Mouse (Mus musculus) kidney, adult 2 months (tissue): Measurements from ENCODE around the gene Grik1. TPM values are rescaled to one million over a fixed set of nuclear protein-coding genes. Genes with fewer than 3 reads are reported as not detected.

ENCODE experiments used
- DNase-seq: peaks from one replicate; pipeline ENCODE4 v3.0.0; 2021
- H3K27ac ChIP-seq: fragments of 200-500 bp; 2 replicates; pipeline ENCODE4 v1.5.1; 2012; ENCODE audit warnings: low read depth, low read length, control low read depth, inconsistent platforms; ENCODE audit not compliant: insufficient read depth
- H3K27me3 ChIP-seq: fragments of 200-500 bp; replicated peaks from 2 replicates; pipeline ENCODE4 v1.6.1; 2012; ENCODE audit warnings: mild to moderate bottlenecking, moderate library complexity, low read length, inconsistent platforms; ENCODE audit not compliant: control insufficient read depth, insufficient read depth
- H3K36me3 ChIP-seq: fragments of 200-500 bp; 2 replicates; pipeline ENCODE4 v1.6.1; 2012; ENCODE audit warnings: mild to moderate bottlenecking, moderate library complexity, low read length, inconsistent platforms; ENCODE audit not compliant: control insufficient read depth, insufficient read depth
- H3K4me1 ChIP-seq: fragments of 200-500 bp; 2 replicates; pipeline ENCODE4 v1.6.1; 2011; ENCODE audit warnings: low read length; ENCODE audit not compliant: control insufficient read depth, insufficient read depth
- H3K4me3 ChIP-seq: fragments of 200-500 bp; 2 replicates; pipeline ENCODE4 v1.5.1; 2011; ENCODE audit warnings: mild to moderate bottlenecking, low read depth, low read length, control low read depth; ENCODE audit not compliant: insufficient read depth
- CTCF ChIP-seq: fragments of 200-500 bp; conservative IDR thresholded peaks from 2 replicates; pipeline ENCODE4 v1.5.1; 2011; ENCODE audit warnings: low read depth, mild to moderate bottlenecking, control low read depth, low read length, moderate library complexity, mixed read lengths; ENCODE audit not compliant: insufficient read depth, insufficient read length
- POLR2A ChIP-seq: fragments of 200-500 bp; IDR thresholded peaks from one replicate; pipeline ENCODE4 v1.6.1; 2011; ENCODE audit warnings: low read depth, low read length, control low read depth
- WGBS: fragments of 180-500 bp; shearing (Covaris S2); methylation state at CpG from one replicate; pipeline ENCODE4 v1.1.7; 2018; 5-methylcytosine and 5-hydroxymethylcytosine counted together
- polyA plus RNA-seq: library from polyadenylated mRNA; depleted of rRNA; stranded (reverse); fragments of >200 nt; gene quantifications from 2 replicates; pipeline ENCODE4 v1.2.3, GENCODE M21; 2012

Grik1 gene
- polyA plus RNA-seq, 1 experiment, result 0.03 TPM

GRCm38 (mm10) chr16:88204400-88204799, 85.7 kb downstream of the Grik1 start:
- DNase-seq, result peak; percentile 57
- Histone ChIP-seq H3K27me3 (no peaks in the 10 kb centered on the region), H3K4me3 (no peak overlapping the region), H3K36me3 (no peaks in the 10 kb centered on the region), H3K4me1 (no peaks in the 10 kb centered on the region), H3K27ac (no peak overlapping the region)
- 2% methylated on average over 5 of the region's 5 CpGs for WGBS
- TF ChIP-seq POLR2A, result no peak
- TF ChIP-seq CTCF, result peak; percentile 81

GRCm38 (mm10) chr16:88203985-88204384, 86.1 kb downstream of the Grik1 start:
- Histone ChIP-seq H3K36me3 (no peaks in the 10 kb centered on the region), H3K4me3 (no peak overlapping the region), H3K4me1 (no peaks in the 10 kb centered on the region), H3K27me3 (no peaks in the 10 kb centered on the region), H3K27ac (no peak overlapping the region)
- DNase-seq, result no peak
- 60% methylated on average over 6 of the region's 6 CpGs for WGBS
- no peak for TF ChIP-seq CTCF
- no peak for TF ChIP-seq POLR2A

GRCm38 (mm10) chr16:88187433-88188037, 102.5 kb downstream of the Grik1 start:
- no peak for DNase-seq
- no peaks in the 10 kb centered on the region for H3K36me3 ChIP-seq
- H3K27me3 ChIP-seq, result no peaks in the 10 kb centered on the region
- no peaks in the 10 kb centered on the region for H3K4me1 ChIP-seq
- 65% methylated on average over 6 of the region's 6 CpGs for WGBS
- TF ChIP-seq CTCF (no peak), POLR2A (no peak)
- H3K4me3 ChIP-seq, result no peak overlapping the region
- no peak overlapping the region for H3K27ac ChIP-seq

GRCm38 (mm10) chr16:88178813-88179212, 111.3 kb downstream of the Grik1 start:
- Histone ChIP-seq H3K4me1 (no peaks in the 10 kb centered on the region), H3K27ac (no peak overlapping the region), H3K36me3 (no peaks in the 10 kb centered on the region), H3K27me3 (no peaks in the 10 kb centered on the region), H3K4me3 (no peak overlapping the region)
- WGBS, result 47% methylated on average over 6 of the region's 6 CpGs
- no peak for DNase-seq
- TF ChIP-seq CTCF, result no peak
- no peak for TF ChIP-seq POLR2A

- Histone ChIP-seq H3K36me3 (no peaks in the 10 kb centered on the region), H3K27me3 (no peaks in the 10 kb centered on the region), H3K4me1 (no peaks in the 10 kb centered on the region), H3K27ac (no peak overlapping the region), H3K4me3 (no peak overlapping the region)
- 62% methylated on average over 3 of the region's 3 CpGs for WGBS
- TF ChIP-seq POLR2A (no peak), CTCF (no peak)
- no peak for DNase-seq
These were observed 112.7 kb downstream of the Grik1 start for GRCm38 (mm10) chr16:88177364-88177763.

GRCm38 (mm10) chr16:88174083-88174721, 115.9 kb downstream of the Grik1 start:
- no peaks in the 10 kb centered on the region for H3K36me3 ChIP-seq
- no peak overlapping the region for H3K4me3 ChIP-seq
- no peak for DNase-seq
- H3K27me3 ChIP-seq, result no peaks in the 10 kb centered on the region
- H3K27ac ChIP-seq, result no peak overlapping the region
- TF ChIP-seq POLR2A, result no peak
- TF ChIP-seq CTCF, result no peak
- 91% methylated on average over 9 of the region's 9 CpGs for WGBS
- H3K4me1 ChIP-seq, result no peaks in the 10 kb centered on the region

- Histone ChIP-seq H3K27me3 (no peaks in the 10 kb centered on the region), H3K27ac (no peak overlapping the region), H3K36me3 (no peaks in the 10 kb centered on the region), H3K4me3 (no peak overlapping the region), H3K4me1 (no peaks in the 10 kb centered on the region)
- TF ChIP-seq POLR2A (no peak), CTCF (no peak)
- no peak for DNase-seq
These were observed 123.5 kb downstream of the Grik1 start for GRCm38 (mm10) chr16:88166547-88166946.
